In the genomic region with DNA sequence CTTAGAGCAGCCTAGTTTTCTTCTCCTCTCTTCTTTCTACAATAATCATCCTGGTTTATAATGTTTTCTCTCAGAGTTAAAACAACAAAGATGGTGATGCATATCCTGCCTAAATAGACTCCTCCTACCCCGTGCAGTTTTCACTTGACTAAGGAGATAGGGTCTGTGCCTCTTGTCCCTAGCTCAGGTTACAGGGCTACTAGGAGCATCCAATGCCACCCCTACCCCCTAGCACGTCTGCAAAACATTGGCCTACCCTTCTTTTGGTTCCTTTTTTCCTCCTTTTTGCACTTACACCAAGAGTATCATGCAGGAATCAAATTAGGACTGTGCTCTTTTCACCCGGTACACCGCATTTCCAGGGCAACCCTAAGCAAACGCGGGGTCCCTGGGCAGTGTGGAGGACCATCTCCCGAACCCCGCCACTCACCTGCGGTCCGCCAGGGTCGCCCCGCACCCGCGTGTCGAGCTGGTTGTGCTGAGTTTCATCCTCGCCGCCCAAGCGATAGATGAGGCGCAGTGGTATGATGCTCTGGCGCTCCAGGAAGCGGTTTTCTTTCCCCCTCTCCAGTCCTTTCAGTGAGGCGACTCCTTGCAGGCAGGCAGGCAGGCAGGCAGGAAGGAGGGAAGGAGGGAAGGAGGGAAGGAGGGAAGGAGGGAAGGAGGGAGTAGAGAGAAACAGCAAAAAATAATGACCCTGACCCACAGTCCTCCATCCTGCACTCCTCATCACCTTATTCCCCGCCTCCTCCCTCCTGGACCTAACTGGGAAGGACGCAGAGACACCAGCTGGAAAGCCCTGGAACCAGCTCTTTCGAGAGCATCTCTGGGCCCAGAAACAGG, we compare ENCODE assay signal across 8 mouse cellular contexts. TPM values are rescaled to one million over a fixed set of nuclear protein-coding genes. Genes with fewer than 3 reads are reported as not detected.
DNase-seq lines count a peak whose midpoint lies in the region; ATAC-seq lines count a peak whose summit lies in the region.

No protein-coding gene starts in this region.

- DNase-seq in kidney, postnatal 10 days, result peak; percentile 13
- no peak for DNase-seq in kidney, adult 9 months
- DNase-seq in cerebellum, postnatal 14 days, result peak; percentile 64 to 67
- peak; percentile 25 for DNase-seq in left cerebral cortex, postnatal 4 days
- peak; percentile 52 for DNase-seq in retina, embryonic 14.5 days (ENCODE audit: low spot score)
- DNase-seq in c-Kit-positive CD71-positive TER-119-positive erythroid progenitor cells, embryonic 14.5 days (ENCODE audit: low spot score), result no peak
- DNase-seq in gastrocnemius, postnatal 14 days, result no peak

- intact Hi-C loops in left cerebral cortex, postnatal 4 days (cut with DNase I), result loop anchor here (5.0 kb wide), 1 partner anchor 205 kb away; no protein-coding TSS in a partner anchor
- intact Hi-C loops in gastrocnemius, postnatal 14 days (cut with DNase I; ENCODE audit: low total_unique reads), result no loop called here

- ATAC-seq in granulocyte monocyte progenitor cell, adult 5-6 weeks (replicated peaks; ENCODE audit: poor library complexity, severe bottlenecking), result peak; percentile 20; the same call in 1 of the 2 replicates

RNA-seq across cellular contexts. Expression of gene Adam22, which starts 1.0 kb away (rescaled TPM):
- total RNA-seq in granulocyte monocyte progenitor cell, adult 5-6 weeks (2014; fragmentation: Nextera tagmentation), result 0.49 and 2.3 TPM in 2 replicates
- 1.2 and 1.5 TPM in 2 replicates for total RNA-seq in granulocyte monocyte progenitor cell, adult 5-6 weeks (2017)
- total RNA-seq in left cerebral cortex, postnatal 4 days (2021), result 100 to 1,000 TPM; 140 TPM
- 1 to 10 TPM; 4.3 to 4.8 TPM for total RNA-seq in gastrocnemius, postnatal 14 days (2021)

RNA-seq across cellular contexts. Expression of gene Dbf4, which starts 55.5 kb away (rescaled TPM):
- 36.1 and 51.2 TPM in 2 replicates for total RNA-seq in granulocyte monocyte progenitor cell, adult 5-6 weeks (2014; fragmentation: Nextera tagmentation)
- 78.3 and 91.5 TPM in 2 replicates for total RNA-seq in granulocyte monocyte progenitor cell, adult 5-6 weeks (2017)
- 10 to 100 TPM; 10.1 to 11.6 TPM for total RNA-seq in left cerebral cortex, postnatal 4 days (2021)
- 1 to 10 TPM; 2.6 to 2.9 TPM for total RNA-seq in gastrocnemius, postnatal 14 days (2021)

RNA-seq across cellular contexts. Expression of gene Slc25a40, which starts 55.7 kb away (rescaled TPM):
- total RNA-seq in granulocyte monocyte progenitor cell, adult 5-6 weeks (2014; fragmentation: Nextera tagmentation), result 16.3 and 31.2 TPM in 2 replicates
- total RNA-seq in granulocyte monocyte progenitor cell, adult 5-6 weeks (2017), result 5.1 and 7.3 TPM in 2 replicates
- 10 to 100 TPM; 14.9 to 16.3 TPM for total RNA-seq in left cerebral cortex, postnatal 4 days (2021)
- 1 to 10 TPM; 3.5 to 3.9 TPM for total RNA-seq in gastrocnemius, postnatal 14 days (2021)

Comparison
In these comparisons a context has a peak if more than half of its experiments do, and no peak if none do; other contexts are left out.
1. DNase-seq: peak in kidney, postnatal 10 days (single experiment), cerebellum, postnatal 14 days (2 of 2), left cerebral cortex, postnatal 4 days (single experiment) and retina, embryonic 14.5 days (single experiment); none in kidney, adult 9 months (single experiment), c-Kit-positive CD71-positive TER-119-positive erythroid progenitor cells, embryonic 14.5 days (single experiment) and gastrocnemius, postnatal 14 days (single experiment).
2. RNA of gene Adam22, which starts 1.0 kb away (total RNA-seq): 140 TPM in left cerebral cortex, postnatal 4 days; 4.3 to 4.8 TPM in gastrocnemius, postnatal 14 days and 0.49 to 2.3 TPM in granulocyte monocyte progenitor cell, adult 5-6 weeks; every median in the first group is over 10 times any median in the second.